Mouse (Mus musculus): ENCODE measurements around the gene Fam71e2. TPM values are rescaled to one million over a fixed set of nuclear protein-coding genes. Genes with fewer than 3 reads are reported as not detected.

Fam71e2 gene
- polyA plus RNA-seq, 1 experiment from 2014 or later, result not detected

- Histone ChIP-seq H3K4me2 (no peak overlapping the region), H3K9me3 (replicated peaks) (no peaks in the 10 kb centered on the region), H3K9ac (no peak overlapping the region), H3K4me1 (replicated peaks) (peaks cover 27% of the 10 kb centered on the region), H3K36me3 (peaks cover 45% of the 10 kb centered on the region), H3K27me3 (replicated peaks) (no peaks in the 10 kb centered on the region), H3K4me3 (no peak overlapping the region), H3K27ac (ENCODE audit: poor library complexity, severe bottlenecking) (no peak overlapping the region)
- peak; percentile 9; the same call in 1 of the 2 replicates for ATAC-seq (ENCODE audit: insufficient number of reproducible peaks, low FRiP score)
- 54% methylated on average over 9 of the region's 9 CpGs for WGBS
Measured at GRCm38 (mm10) chr7:4747156-4747899, 23.8 kb downstream of the Fam71e2 start.

GRCm38 (mm10) chr7:4746326-4746980 is 24.6 kb downstream of the Fam71e2 start:
- Histone ChIP-seq H3K27me3 (replicated peaks) (no peaks in the 10 kb centered on the region), H3K4me2 (no peak overlapping the region), H3K4me3 (no peak overlapping the region), H3K9ac (0 out of 2 replicates have a peak overlapping the region, but pooled peaks have one; percentile 23), H3K4me1 (replicated peaks) (peaks cover 27% of the 10 kb centered on the region), H3K27ac (ENCODE audit: poor library complexity, severe bottlenecking) (no peak overlapping the region), H3K9me3 (replicated peaks) (no peaks in the 10 kb centered on the region), H3K36me3 (peaks cover 49% of the 10 kb centered on the region)
- no peak for ATAC-seq (ENCODE audit: insufficient number of reproducible peaks, low FRiP score)
- 86% methylated on average over 22 of the region's 22 CpGs for WGBS

GRCm38 (mm10) chr7:4744886-4745285 is 26.2 kb downstream of the Fam71e2 start:
- no peak overlapping the region for H3K4me2 ChIP-seq
- H3K36me3 ChIP-seq, result peaks cover 49% of the 10 kb centered on the region
- peaks cover 30% of the 10 kb centered on the region for H3K4me1 ChIP-seq (replicated peaks)
- H3K9me3 ChIP-seq (replicated peaks), result no peaks in the 10 kb centered on the region
- H3K9ac ChIP-seq, result no peak overlapping the region
- H3K27me3 ChIP-seq (replicated peaks), result no peaks in the 10 kb centered on the region
- no peak overlapping the region for H3K27ac ChIP-seq (ENCODE audit: poor library complexity, severe bottlenecking)
- H3K4me3 ChIP-seq, result no peak overlapping the region
- 93% methylated on average over 6 of the region's 6 CpGs for WGBS
- ATAC-seq (ENCODE audit: insufficient number of reproducible peaks, low FRiP score), result no peak

GRCm38 (mm10) chr7:4743354-4743753 is 27.7 kb downstream of the Fam71e2 start:
- Histone ChIP-seq H3K4me3 (no peak overlapping the region), H3K4me1 (replicated peaks) (peaks cover 35% of the 10 kb centered on the region), H3K27me3 (replicated peaks) (no peaks in the 10 kb centered on the region), H3K27ac (ENCODE audit: poor library complexity, severe bottlenecking) (no peak overlapping the region), H3K9me3 (replicated peaks) (no peaks in the 10 kb centered on the region), H3K9ac (no peak overlapping the region), H3K4me2 (no peak overlapping the region), H3K36me3 (peaks cover 49% of the 10 kb centered on the region)
- WGBS, result 42% methylated on average over 2 of the region's 2 CpGs
- no peak for ATAC-seq (ENCODE audit: insufficient number of reproducible peaks, low FRiP score)

- Histone ChIP-seq H3K4me2 (peak overlapping the region; percentile 91), H3K36me3 (peaks cover 49% of the 10 kb centered on the region), H3K4me3 (no peak overlapping the region), H3K27me3 (replicated peaks) (no peaks in the 10 kb centered on the region), H3K27ac (ENCODE audit: poor library complexity, severe bottlenecking) (no peak overlapping the region), H3K9ac (peak overlapping the region; percentile 28), H3K4me1 (replicated peaks) (peaks cover 35% of the 10 kb centered on the region), H3K9me3 (replicated peaks) (no peaks in the 10 kb centered on the region)
- 84% methylated on average over 6 of the region's 6 CpGs for WGBS
- ATAC-seq (ENCODE audit: insufficient number of reproducible peaks, low FRiP score), result no peak
Measured at GRCm38 (mm10) chr7:4742482-4742819, 28.7 kb downstream of the Fam71e2 start.

- H3K4me3 ChIP-seq, result peak overlapping the region; percentile 88
- WGBS, result 78% methylated on average over 21 of the region's 21 CpGs
- H3K9ac ChIP-seq, result peak overlapping the region; percentile 28
- peaks cover 33% of the 10 kb centered on the region for H3K4me1 ChIP-seq (replicated peaks)
- peak overlapping the region; percentile 93 for H3K27ac ChIP-seq (ENCODE audit: poor library complexity, severe bottlenecking)
- H3K27me3 ChIP-seq (replicated peaks), result no peaks in the 10 kb centered on the region
- ATAC-seq (ENCODE audit: insufficient number of reproducible peaks, low FRiP score), result no peak
- peak overlapping the region; percentile 91 for H3K4me2 ChIP-seq
- H3K36me3 ChIP-seq, result peaks cover 46% of the 10 kb centered on the region
- H3K9me3 ChIP-seq (replicated peaks), result no peaks in the 10 kb centered on the region
Measured at GRCm38 (mm10) chr7:4741672-4742481, 29.2 kb downstream of the Fam71e2 start.

- H3K27me3 ChIP-seq (replicated peaks), result no peaks in the 10 kb centered on the region
- H3K9ac ChIP-seq, result peak overlapping the region; percentile 94
- peaks cover 28% of the 10 kb centered on the region for H3K4me1 ChIP-seq (replicated peaks)
- 5% methylated on average over 4 of the region's 4 CpGs for WGBS
- ATAC-seq (ENCODE audit: insufficient number of reproducible peaks, low FRiP score), result peak; percentile 33; the same call in 1 of the 2 replicates
- peaks cover 39% of the 10 kb centered on the region for H3K36me3 ChIP-seq
- H3K4me3 ChIP-seq, result peak overlapping the region; percentile 88
- peak overlapping the region; percentile 93 for H3K27ac ChIP-seq (ENCODE audit: poor library complexity, severe bottlenecking)
- no peaks in the 10 kb centered on the region for H3K9me3 ChIP-seq (replicated peaks)
- H3K4me2 ChIP-seq, result peak overlapping the region; percentile 91
Measured at GRCm38 (mm10) chr7:4741151-4741550, 30.0 kb downstream of the Fam71e2 start.

- H3K9me3 ChIP-seq (replicated peaks), result no peaks in the 10 kb centered on the region
- peak overlapping the region; percentile 94 for H3K9ac ChIP-seq
- peak overlapping the region; percentile 91 for H3K4me2 ChIP-seq
- H3K27me3 ChIP-seq (replicated peaks), result no peaks in the 10 kb centered on the region
- peak; percentile 25 for ATAC-seq (ENCODE audit: insufficient number of reproducible peaks, low FRiP score)
- H3K4me3 ChIP-seq, result peak overlapping the region; percentile 88
- H3K27ac ChIP-seq (ENCODE audit: poor library complexity, severe bottlenecking), result peak overlapping the region; percentile 93
- WGBS, result 2% methylated on average over 12 of the region's 14 CpGs
- H3K4me1 ChIP-seq (replicated peaks), result peaks cover 28% of the 10 kb centered on the region
- peaks cover 31% of the 10 kb centered on the region for H3K36me3 ChIP-seq
Measured at GRCm38 (mm10) chr7:4740309-4740727, 30.8 kb downstream of the Fam71e2 start.

GRCm38 (mm10) chr7:4739544-4740275 is 31.4 kb downstream of the Fam71e2 start, which contains the start of gene Kmt5c:
Gene Kmt5c, plus strand, starts transcription at chr7:4740115.
- Histone ChIP-seq H3K9me3 (replicated peaks) (no peaks in the 10 kb centered on the region), H3K4me1 (replicated peaks) (peaks cover 28% of the 10 kb centered on the region), H3K27me3 (replicated peaks) (no peaks in the 10 kb centered on the region), H3K9ac (peak within 1 kb of the TSS; percentile 94), H3K27ac (ENCODE audit: poor library complexity, severe bottlenecking) (peak within 1 kb of the TSS; percentile 93), H3K4me3 (peak within 1 kb of the TSS; percentile 88), H3K4me2 (peak within 1 kb of the TSS; percentile 91), H3K36me3 (peaks cover 25% of the 10 kb centered on the region)
- WGBS, result under 1% methylated on average over 36 of the region's 44 CpGs
- ATAC-seq (ENCODE audit: insufficient number of reproducible peaks, low FRiP score), result peak; percentile 95

GRCm38 (mm10) chr7:4739041-4739543 is 32.0 kb downstream of the Fam71e2 start:
- H3K27ac ChIP-seq (ENCODE audit: poor library complexity, severe bottlenecking), result peak overlapping the region; percentile 70
- peak overlapping the region; percentile 41 for H3K4me3 ChIP-seq
- H3K36me3 ChIP-seq, result peaks cover 19% of the 10 kb centered on the region
- peaks cover 28% of the 10 kb centered on the region for H3K4me1 ChIP-seq (replicated peaks)
- H3K9ac ChIP-seq, result no peak overlapping the region; the same call in 1 of the 2 replicates
- no peaks in the 10 kb centered on the region for H3K9me3 ChIP-seq (replicated peaks)
- ATAC-seq (ENCODE audit: insufficient number of reproducible peaks, low FRiP score), result no peak
- H3K27me3 ChIP-seq (replicated peaks), result no peaks in the 10 kb centered on the region
- H3K4me2 ChIP-seq, result peak overlapping the region; percentile 67
- 52% methylated on average over 10 of the region's 10 CpGs for WGBS
